Mouse (Mus musculus): ENCODE data around the gene Bach2.

DNA sequence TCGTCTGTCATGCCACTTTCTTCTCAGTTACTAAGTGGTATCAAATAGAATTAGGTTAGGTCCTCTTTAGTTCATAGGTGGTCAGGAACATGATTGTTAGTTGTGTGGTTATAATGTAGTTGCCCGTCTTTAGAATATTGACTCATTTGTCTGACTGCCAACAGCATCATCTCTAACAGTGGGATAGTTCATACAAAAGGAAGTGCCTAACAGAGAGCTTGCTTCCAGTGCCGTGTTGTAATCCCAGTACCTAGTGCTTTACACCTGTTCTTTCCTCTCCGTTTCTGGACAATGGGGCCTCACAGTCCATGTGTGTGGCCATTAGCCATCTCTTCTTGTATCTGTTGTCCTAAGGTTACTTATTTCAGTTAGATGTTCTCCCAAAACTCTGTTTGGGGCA, 86.4 kb downstream of the Bach2 start:
- TF ChIP-seq CTCF (IDR thresholded peaks at IDR 0.05; ENCODE audit: extremely low read depth, insufficient read depth, insufficient read length, insufficient replicate concordance) (no peak), POLR2A (IDR thresholded peaks at IDR 0.05; ENCODE audit: low read depth, low read length) (no peak)

Data from spleen, adult 2 months (tissue).